Mouse (Mus musculus) megakaryocyte progenitor cell, adult 5-6 weeks (primary cell): ENCODE data around the gene Gabrg1. TPM values are rescaled to one million over a fixed set of nuclear protein-coding genes. Genes with fewer than 3 reads are reported as not detected.

Source experiments
- ATAC-seq: replicated peaks from 2 replicates; pipeline ENCODE4 v1.8.0; 2016; ENCODE audit warnings: mild to moderate bottlenecking, moderate TSS enrichment, inconsistent platforms; ENCODE audit not compliant: poor library complexity
- total RNA-seq, 2 experiments: library from RNA; stranded (forward) in 1 of 2; stranded (reverse) in 1 of 2; fragments of 157-497, 149-512 nt in 1 of 2; fragments of 200-1000 nt in 1 of 2; gene quantifications; 2 replicates each; pipeline versions ENCODE4 v1.2.3 to v1.2.4; 2015 to 2017

Gene Gabrg1
- not detected in 2 replicates for total RNA-seq (2015)
- total RNA-seq (2017) = not detected in 2 replicates

DNA sequence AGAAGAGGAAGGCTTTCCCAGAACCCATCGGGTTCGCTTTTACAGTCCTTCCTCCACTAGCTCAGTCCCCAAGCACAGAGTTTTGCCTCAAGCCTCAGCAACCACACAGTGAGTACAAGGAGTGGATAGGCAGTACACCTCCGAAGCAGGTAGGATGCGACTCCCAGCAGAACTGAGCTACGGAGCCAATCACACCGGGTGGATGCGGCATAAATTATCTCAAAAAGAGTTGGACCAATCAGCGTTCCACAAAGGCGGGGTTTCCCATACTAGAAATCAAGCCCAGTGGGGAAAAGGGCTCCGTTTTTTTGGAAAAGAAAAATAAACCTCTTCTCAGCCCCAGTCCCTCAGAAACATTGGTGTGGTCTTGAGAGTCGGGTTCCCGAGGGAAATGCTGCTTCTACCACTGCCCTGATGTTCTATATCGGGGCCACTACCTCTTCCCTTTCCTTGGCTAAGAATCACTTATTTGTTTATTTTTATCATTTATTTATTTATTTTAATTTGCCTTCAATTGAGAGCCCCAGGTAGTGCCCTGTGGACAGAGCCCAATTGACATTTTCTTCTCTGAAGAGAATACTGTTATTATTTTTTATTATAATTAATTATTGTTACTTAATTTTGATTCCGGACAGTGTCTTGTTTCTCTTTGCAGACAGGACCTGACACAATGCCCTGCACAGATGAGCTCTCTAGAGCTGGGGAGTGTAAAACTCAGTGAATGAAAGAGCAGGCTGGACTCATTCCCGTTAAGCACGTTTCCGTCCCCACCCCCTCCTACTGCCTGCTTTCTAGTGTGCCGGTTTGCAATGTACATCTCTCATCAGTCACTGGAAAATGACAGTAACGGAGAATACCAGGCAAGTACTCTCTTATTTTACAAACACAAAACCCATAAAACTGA, at the start of gene Gabrg1:
Gene Gabrg1 (minus strand): TSS at position 426 of the 904 bp plus-strand sequence.
- no peak for ATAC-seq

DNA sequence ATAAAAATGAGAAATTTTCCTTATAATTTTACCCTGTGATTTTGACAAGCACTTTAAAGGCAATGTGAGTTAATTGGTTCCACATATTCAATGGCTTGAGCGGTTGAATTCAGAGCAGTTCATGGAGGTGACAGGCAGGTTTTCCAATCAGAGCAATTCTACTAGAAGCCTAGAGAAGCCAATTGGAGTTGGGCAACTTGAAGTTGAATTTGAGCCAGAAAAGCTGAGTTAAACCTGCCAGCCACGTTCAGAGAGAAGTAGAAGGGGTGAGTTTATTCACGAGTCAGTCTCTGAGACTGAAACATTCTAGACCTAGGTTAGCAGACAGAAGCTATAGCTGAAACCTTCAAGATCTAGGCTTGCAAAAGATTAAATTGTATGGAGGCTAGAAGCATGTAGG, 41.6 kb upstream of the Gabrg1 start:
- ATAC-seq = no peak

- ATAC-seq = no peak
Measured at GRCm38 (mm10) chr5:70870081-70870480, 27.7 kb upstream of the Gabrg1 start.

- ATAC-seq = no peak
Measured at GRCm38 (mm10) chr5:70843096-70843734, 798 bp upstream of the Gabrg1 start.

DNA sequence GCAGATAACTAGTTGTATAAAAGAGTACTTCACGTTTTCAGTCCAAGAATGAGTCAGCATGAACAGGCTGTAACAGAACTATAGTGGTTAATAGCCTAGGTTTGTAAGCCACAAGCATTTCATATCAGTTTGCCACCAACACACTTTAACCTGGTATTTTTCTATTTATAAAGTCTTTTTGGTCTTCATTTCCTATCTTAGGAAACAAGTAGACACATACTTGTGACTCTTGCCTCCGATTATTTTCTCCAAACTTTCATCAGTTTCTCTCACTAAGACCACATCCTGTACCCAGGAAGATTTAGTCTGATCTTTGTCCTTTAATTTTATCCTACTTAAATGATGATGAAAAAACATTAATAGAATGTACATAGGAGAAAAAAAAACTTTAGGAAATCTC, 23.7 kb downstream of the Gabrg1 start:
- ATAC-seq = no peak

GRCm38 (mm10) chr5:70736156-70736555, 106.3 kb downstream of the Gabrg1 start:
- ATAC-seq = no peak

- no peak for ATAC-seq
Measured at GRCm38 (mm10) chr5:70704361-70704760, 138.1 kb downstream of the Gabrg1 start.
